Mouse (Mus musculus): ENCODE results near the gene Cfap54. TPM values are rescaled to one million over a fixed set of nuclear protein-coding genes. Genes with fewer than 3 reads are reported as not detected.

The Cfap54 gene
- polyA plus RNA-seq, 1 experiment from 2014 or later, result 0.10 TPM

- Histone ChIP-seq H3K4me1 (no peaks in the 10 kb centered on the region), H3K9ac (no peak overlapping the region), H3K27ac (no peak overlapping the region), H3K36me3 (no peaks in the 10 kb centered on the region), H3K4me2 (no peak overlapping the region), H3K4me3 (no peak overlapping the region), H3K9me3 (no peaks in the 10 kb centered on the region), H3K27me3 (no peaks in the 10 kb centered on the region)
- 60% methylated on average over 7 of the region's 7 CpGs for WGBS
- ATAC-seq (ENCODE audit: insufficient number of reproducible peaks, low FRiP score, low TSS enrichment, low read depth), result no peak
These were observed 290.4 kb downstream of the Cfap54 start for GRCm38 (mm10) chr10:92790893-92791530.

- H3K9ac ChIP-seq, result no peak overlapping the region
- no peaks in the 10 kb centered on the region for H3K9me3 ChIP-seq
- H3K4me1 ChIP-seq, result no peaks in the 10 kb centered on the region
- WGBS, result 34% methylated on average over 2 of the region's 2 CpGs
- no peaks in the 10 kb centered on the region for H3K36me3 ChIP-seq
- ATAC-seq (ENCODE audit: insufficient number of reproducible peaks, low FRiP score, low TSS enrichment, low read depth), result no peak
- H3K4me2 ChIP-seq, result no peak overlapping the region
- no peaks in the 10 kb centered on the region for H3K27me3 ChIP-seq
- no peak overlapping the region for H3K4me3 ChIP-seq
- no peak overlapping the region for H3K27ac ChIP-seq
These were observed 291.2 kb downstream of the Cfap54 start for GRCm38 (mm10) chr10:92790247-92790646.

- no peaks in the 10 kb centered on the region for H3K36me3 ChIP-seq
- no peaks in the 10 kb centered on the region for H3K27me3 ChIP-seq
- H3K9ac ChIP-seq, result no peak overlapping the region
- no peak overlapping the region for H3K27ac ChIP-seq
- H3K4me3 ChIP-seq, result no peak overlapping the region
- no peak overlapping the region for H3K4me2 ChIP-seq
- H3K9me3 ChIP-seq, result no peaks in the 10 kb centered on the region
- H3K4me1 ChIP-seq, result no peaks in the 10 kb centered on the region
- 46% methylated on average over 13 of the region's 13 CpGs for WGBS
- no peak for ATAC-seq (ENCODE audit: insufficient number of reproducible peaks, low FRiP score, low TSS enrichment, low read depth)
These were observed 292.9 kb downstream of the Cfap54 start for GRCm38 (mm10) chr10:92788410-92789096.

- H3K27me3 ChIP-seq, result no peaks in the 10 kb centered on the region
These were observed 298.7 kb downstream of the Cfap54 start for GRCm38 (mm10) chr10:92782691-92783090.

GRCm38 (mm10) chr10:92754359-92754758 is 327.1 kb downstream of the Cfap54 start:
- H3K9ac ChIP-seq, result no peak overlapping the region
- 78% methylated on average over 5 of the region's 5 CpGs for WGBS
- H3K27me3 ChIP-seq, result no peaks in the 10 kb centered on the region
- ATAC-seq (ENCODE audit: insufficient number of reproducible peaks, low FRiP score, low TSS enrichment, low read depth), result no peak
- no peak overlapping the region for H3K27ac ChIP-seq
- no peaks in the 10 kb centered on the region for H3K9me3 ChIP-seq
- H3K4me3 ChIP-seq, result no peak overlapping the region
- H3K4me2 ChIP-seq, result no peak overlapping the region
- no peaks in the 10 kb centered on the region for H3K4me1 ChIP-seq
- no peaks in the 10 kb centered on the region for H3K36me3 ChIP-seq

More at GRCm38 (mm10) chr10:92782691-92783090, 298.7 kb downstream of the Cfap54 start:
- H3K4me1 ChIP-seq, result no peaks in the 10 kb centered on the region
- H3K9ac ChIP-seq, result no peak overlapping the region
- H3K27ac ChIP-seq, result no peak overlapping the region
- H3K4me3 ChIP-seq, result no peak overlapping the region
- H3K9me3 ChIP-seq, result no peaks in the 10 kb centered on the region
- H3K36me3 ChIP-seq, result no peaks in the 10 kb centered on the region
- WGBS, result 68% methylated on average over 5 of the region's 5 CpGs
- no peak overlapping the region for H3K4me2 ChIP-seq
- no peak for ATAC-seq (ENCODE audit: insufficient number of reproducible peaks, low FRiP score, low TSS enrichment, low read depth)

- Histone ChIP-seq H3K27ac (no peak overlapping the region), H3K4me3 (no peak overlapping the region), H3K9me3 (no peaks in the 10 kb centered on the region), H3K4me2 (no peak overlapping the region), H3K36me3 (no peaks in the 10 kb centered on the region), H3K9ac (no peak overlapping the region), H3K27me3 (no peaks in the 10 kb centered on the region), H3K4me1 (no peaks in the 10 kb centered on the region)
- no peak for ATAC-seq (ENCODE audit: insufficient number of reproducible peaks, low FRiP score, low TSS enrichment, low read depth)
- 88% methylated on average over 3 of the region's 3 CpGs for WGBS
These were observed 351.1 kb downstream of the Cfap54 start for GRCm38 (mm10) chr10:92730339-92730738.

GRCm38 (mm10) chr10:92728723-92729122 is 352.7 kb downstream of the Cfap54 start:
- 73% methylated on average over 3 of the region's 3 CpGs for WGBS

More at GRCm38 (mm10) chr10:92728723-92729122, 352.7 kb downstream of the Cfap54 start:
- no peaks in the 10 kb centered on the region for H3K36me3 ChIP-seq
- no peak overlapping the region for H3K27ac ChIP-seq
- H3K4me2 ChIP-seq, result no peak overlapping the region
- H3K4me3 ChIP-seq, result no peak overlapping the region
- no peak for ATAC-seq (ENCODE audit: insufficient number of reproducible peaks, low FRiP score, low TSS enrichment, low read depth)
- H3K9me3 ChIP-seq, result no peaks in the 10 kb centered on the region
- H3K4me1 ChIP-seq, result no peaks in the 10 kb centered on the region
- H3K27me3 ChIP-seq, result no peaks in the 10 kb centered on the region
- no peak overlapping the region for H3K9ac ChIP-seq

Other genes with a start within 250 kb of the Cfap54 start
- 11.2 and 15.2 TPM in 2 replicates for gene Cdk17, start 79.3 kb upstream of the Cfap54 start, polyA plus RNA-seq (2015; fragmentation: Nextera tagmentation; extraction: Ambion mirVana)
- gene Elk3, start 229.5 kb upstream of the Cfap54 start, polyA plus RNA-seq (2015; fragmentation: Nextera tagmentation; extraction: Ambion mirVana), result 36.2 and 36.3 TPM in 2 replicates

All from limb, embryonic 15.5 days (tissue).